Mouse (Mus musculus) C2C12 (cell line): ENCODE data around the gene Igfbp1. TPM values are rescaled to one million over a fixed set of nuclear protein-coding genes. Genes with fewer than 3 reads are reported as not detected.

ENCODE experiments used
- H3K27me3 ChIP-seq: one replicate; pipeline ENCODE4 v1.6.1; 2011; ENCODE audit not compliant: control insufficient read depth, insufficient read depth, insufficient read length
- H3K36me3 ChIP-seq: one replicate; pipeline ENCODE4 v1.6.1; 2011; ENCODE audit not compliant: control insufficient read depth, insufficient read depth
- H3K4me3 ChIP-seq: one replicate; pipeline ENCODE4 v1.5.1; 2011; ENCODE audit warnings: mild to moderate bottlenecking, control low read depth; ENCODE audit not compliant: poor library complexity, insufficient read depth, severe bottlenecking
- H3K79me2 ChIP-seq: one replicate; pipeline ENCODE4 v1.6.1; 2011; ENCODE audit not compliant: control insufficient read depth, insufficient read depth
- H3K79me3 ChIP-seq: one replicate; pipeline ENCODE4 v1.6.1; 2011; ENCODE audit warnings: low read depth, control low read depth
- H3ac ChIP-seq: one replicate; pipeline ENCODE3; 2011; ENCODE audit warnings: low read depth; ENCODE audit not compliant: control insufficient read depth, insufficient read length
- CEBPB ChIP-seq: IDR thresholded peaks from one replicate; pipeline ENCODE4 v1.6.1; 2011; ENCODE audit warnings: low read depth, mild to moderate bottlenecking, control low read depth, moderate library complexity
- CTCF ChIP-seq: IDR thresholded peaks from one replicate; pipeline ENCODE4 v1.5.1; 2011; ENCODE audit not compliant: control insufficient read depth, insufficient read depth, insufficient read length
- FOSL1 ChIP-seq: IDR thresholded peaks from one replicate; pipeline ENCODE4 v1.8.0; 2011; ENCODE audit warnings: mild to moderate bottlenecking, low read length; ENCODE audit not compliant: poor library complexity, insufficient read depth, severe bottlenecking
- MAX ChIP-seq: IDR thresholded peaks from one replicate; pipeline ENCODE4 v1.6.1; 2011; ENCODE audit warnings: mild to moderate bottlenecking, control low read depth
- MYOD1 ChIP-seq: IDR thresholded peaks from one replicate; pipeline ENCODE4 v1.6.1; 2011; ENCODE audit warnings: low read depth; ENCODE audit not compliant: control insufficient read depth, insufficient read length
- MYOG ChIP-seq: IDR thresholded peaks from one replicate; pipeline ENCODE4 v1.6.1; 2011; ENCODE audit not compliant: control insufficient read depth, insufficient read length; ENCODE audit errors: extremely low read depth
- USF1 ChIP-seq: IDR thresholded peaks from one replicate; pipeline ENCODE4 v1.6.1; 2011; ENCODE audit warnings: low read depth, mild to moderate bottlenecking, control low read depth, moderate library complexity
- polyA plus RNA-seq: library from polyadenylated mRNA; unstranded; fragments of >200 nt; fragmentation: generic; extraction: Trizol; gene quantifications from one replicate; pipeline ENCODE4 v1.2.1, GENCODE M21; 2012; ENCODE audit warnings: missing spikeins

Igfbp1 gene
- polyA plus RNA-seq, 1 experiment = not detected

- H3K4me3 ChIP-seq = no peak overlapping the region
- H3K79me2 ChIP-seq = no peaks in the 10 kb centered on the region
- no peak overlapping the region for H3ac ChIP-seq
- no peaks in the 10 kb centered on the region for H3K27me3 ChIP-seq
- TF ChIP-seq CEBPB = no peak
- no peak for TF ChIP-seq USF1
- TF ChIP-seq MYOD1 = no peak
- no peaks in the 10 kb centered on the region for H3K36me3 ChIP-seq
- no peaks in the 10 kb centered on the region for H3K79me3 ChIP-seq
Measured at GRCm38 (mm10) chr11:7187472-7187871, 10.1 kb upstream of the Igfbp1 start.

DNA sequence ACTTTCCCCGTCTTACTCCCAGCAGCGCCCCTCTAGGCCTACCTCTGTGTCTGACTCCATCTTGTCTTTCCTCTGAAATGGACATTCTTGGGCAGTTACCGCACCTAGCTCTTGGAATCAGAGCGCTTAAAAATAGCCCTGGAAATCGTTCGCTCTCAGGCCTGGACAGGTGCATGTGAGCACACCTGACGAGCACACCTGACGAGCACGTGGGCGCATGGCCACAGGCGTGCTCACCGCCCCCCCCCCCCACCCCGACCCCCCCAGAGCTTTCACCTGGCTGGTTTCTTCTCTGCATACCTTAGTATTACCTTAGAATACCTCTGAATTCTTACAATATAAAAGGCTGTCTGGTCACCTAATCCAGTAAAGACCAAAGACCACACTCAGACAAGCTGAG lies 9.1 kb upstream of the Igfbp1 start, which contains the start of gene Gm11985:
Gene Gm11985, minus strand, starts transcription at position 101 of the 400 bp plus-strand sequence.
- Histone ChIP-seq H3K36me3 (no peaks in the 10 kb centered on the region), H3K79me3 (no peaks in the 10 kb centered on the region), H3K27me3 (no peaks in the 10 kb centered on the region), H3K79me2 (no peaks in the 10 kb centered on the region), H3K4me3 (no peak within 1 kb of the TSS), H3ac (no peak within 1 kb of the TSS)
- no peak for TF ChIP-seq MAX
- TF ChIP-seq MYOD1 = no peak
- TF ChIP-seq USF1 = no peak
- no peak for TF ChIP-seq MYOG
- TF ChIP-seq FOSL1 = no peak
- TF ChIP-seq CEBPB = no peak
- no peak for TF ChIP-seq CTCF

- H3K79me2 ChIP-seq = no peaks in the 10 kb centered on the region
- H3K4me3 ChIP-seq = no peak overlapping the region
- H3K27me3 ChIP-seq = no peaks in the 10 kb centered on the region
- H3K36me3 ChIP-seq = no peaks in the 10 kb centered on the region
- H3ac ChIP-seq = no peak overlapping the region
- H3K79me3 ChIP-seq = no peaks in the 10 kb centered on the region
- no peak for TF ChIP-seq CTCF
- TF ChIP-seq MYOD1 = no peak
- no peak for TF ChIP-seq USF1
Measured at GRCm38 (mm10) chr11:7192710-7193109, 4.9 kb upstream of the Igfbp1 start.

DNA sequence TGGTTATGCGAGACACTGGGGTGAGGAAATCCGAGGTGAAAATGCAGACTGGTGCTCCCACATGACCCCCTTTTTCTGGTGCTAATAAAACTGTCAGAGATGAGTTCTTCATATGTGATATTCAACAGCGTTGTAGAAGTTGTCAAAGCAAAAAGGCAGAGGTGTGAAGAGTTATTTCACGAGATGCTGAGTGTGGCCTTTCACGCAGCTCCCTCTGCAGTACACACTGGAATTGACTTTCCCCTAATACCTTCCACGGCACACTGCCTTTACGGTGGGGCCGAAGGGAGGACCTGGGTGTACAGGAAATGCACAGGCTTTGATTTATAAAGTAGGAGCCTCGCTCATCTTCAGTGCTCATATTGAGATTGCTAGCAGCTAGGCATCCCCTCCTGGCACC lies 4.4 kb upstream of the Igfbp1 start:
- Histone ChIP-seq H3K79me2 (no peaks in the 10 kb centered on the region), H3K79me3 (no peaks in the 10 kb centered on the region), H3K27me3 (no peaks in the 10 kb centered on the region), H3ac (no peak overlapping the region), H3K4me3 (no peak overlapping the region), H3K36me3 (no peaks in the 10 kb centered on the region)
- no peak for TF ChIP-seq CEBPB
- TF ChIP-seq CTCF = no peak
- no peak for TF ChIP-seq MYOG
- no peak for TF ChIP-seq MAX
- no peak for TF ChIP-seq MYOD1
- TF ChIP-seq USF1 = no peak
- TF ChIP-seq FOSL1 = no peak

DNA sequence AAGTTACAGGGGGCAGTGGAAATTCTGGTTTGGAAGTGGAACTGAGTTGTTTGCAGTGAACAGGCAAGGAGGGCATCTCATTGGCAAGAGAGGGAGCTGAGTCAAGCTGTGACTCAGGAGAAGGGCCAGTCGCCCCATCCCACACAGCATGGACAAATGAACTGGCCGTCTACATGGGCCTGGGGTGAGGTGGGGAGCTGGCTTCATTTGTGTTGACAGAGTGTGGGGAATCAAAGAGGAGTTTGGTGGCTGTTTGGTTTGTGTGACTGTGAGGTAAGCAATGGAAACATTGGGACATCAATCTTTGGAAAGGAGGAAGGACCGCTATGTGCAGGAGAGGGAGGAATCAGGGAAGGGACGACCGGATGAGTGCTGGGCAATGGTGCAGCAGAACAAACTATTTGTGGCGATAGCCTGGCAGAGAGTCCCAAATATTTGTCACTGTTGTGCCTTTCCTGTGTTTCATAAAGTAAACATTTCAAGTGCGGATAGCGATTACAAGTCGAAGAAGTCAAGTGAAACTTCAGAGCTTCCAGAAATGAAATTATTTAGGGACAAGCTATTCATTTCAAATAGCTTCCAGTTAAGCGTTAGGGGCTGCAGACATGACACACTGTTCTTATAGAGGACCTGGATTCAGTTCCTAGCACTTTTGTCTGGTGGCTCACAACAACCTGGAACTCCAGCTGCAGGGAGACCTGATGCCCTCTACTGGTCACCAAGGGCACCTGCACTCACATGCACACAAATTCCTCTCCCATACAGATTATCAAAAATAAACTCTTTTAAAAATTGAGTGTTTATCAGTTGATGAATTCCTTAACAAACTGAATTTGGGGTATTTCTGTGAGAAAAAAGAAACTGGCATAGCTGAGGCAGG lies 2.9 kb upstream of the Igfbp1 start:
- Histone ChIP-seq H3K79me2 (no peaks in the 10 kb centered on the region), H3K27me3 (no peaks in the 10 kb centered on the region), H3K79me3 (no peaks in the 10 kb centered on the region), H3K4me3 (no peak overlapping the region), H3ac (no peak overlapping the region), H3K36me3 (no peaks in the 10 kb centered on the region)
- no peak for TF ChIP-seq MYOG
- TF ChIP-seq MAX = no peak
- no peak for TF ChIP-seq USF1
- TF ChIP-seq CEBPB = no peak
- TF ChIP-seq CTCF = no peak
- no peak for TF ChIP-seq FOSL1
- TF ChIP-seq MYOD1 = no peak

GRCm38 (mm10) chr11:7195312-7195685 lies 2.3 kb upstream of the Igfbp1 start:
- H3K79me3 ChIP-seq = no peaks in the 10 kb centered on the region
- H3K27me3 ChIP-seq = no peaks in the 10 kb centered on the region
- no peak overlapping the region for H3K4me3 ChIP-seq
- H3K36me3 ChIP-seq = no peaks in the 10 kb centered on the region
- no peaks in the 10 kb centered on the region for H3K79me2 ChIP-seq
- no peak overlapping the region for H3ac ChIP-seq
- TF ChIP-seq CEBPB (no peak), USF1 (no peak), MAX (no peak)
